Mouse (Mus musculus) brain, embryonic 14.5 days (tissue): ENCODE measurements at regions not wholly inside any gene's neighbourhood (a gene's known extent, or its start where the extent isn't known, plus 50 kb on each side); places are given as distances from the start of the nearest gene placed in this dataset.

ENCODE experiments used
- CTCF ChIP-seq: fragments of 200-500 bp; IDR thresholded peaks from 2 replicates; pipeline ENCODE4 v1.5.1; 2012; ENCODE audit warnings: inconsistent platforms, mild to moderate bottlenecking, moderate library complexity, borderline replicate concordance; ENCODE audit not compliant: insufficient read depth, insufficient read length; ENCODE audit errors: extremely low read depth
- POLR2A ChIP-seq: fragments of 200-500 bp; IDR thresholded peaks from 2 replicates; pipeline ENCODE4 v1.6.1; 2012; ENCODE audit warnings: mild to moderate bottlenecking, inconsistent platforms, borderline replicate concordance; ENCODE audit not compliant: poor library complexity, insufficient read depth, insufficient read length, severe bottlenecking; ENCODE audit errors: extremely low read depth

GRCm38 (mm10) chr1:50629000-50629399, 271.4 kb upstream of the Tmeff2 start:
- TF ChIP-seq POLR2A (no peak), CTCF (no peak)
